Mouse (Mus musculus): ENCODE measurements around the gene Uck1.
A peak's percentile ranks its signal among the peaks of the same experiment; 100 is the strongest.

Uck1 gene

DNA sequence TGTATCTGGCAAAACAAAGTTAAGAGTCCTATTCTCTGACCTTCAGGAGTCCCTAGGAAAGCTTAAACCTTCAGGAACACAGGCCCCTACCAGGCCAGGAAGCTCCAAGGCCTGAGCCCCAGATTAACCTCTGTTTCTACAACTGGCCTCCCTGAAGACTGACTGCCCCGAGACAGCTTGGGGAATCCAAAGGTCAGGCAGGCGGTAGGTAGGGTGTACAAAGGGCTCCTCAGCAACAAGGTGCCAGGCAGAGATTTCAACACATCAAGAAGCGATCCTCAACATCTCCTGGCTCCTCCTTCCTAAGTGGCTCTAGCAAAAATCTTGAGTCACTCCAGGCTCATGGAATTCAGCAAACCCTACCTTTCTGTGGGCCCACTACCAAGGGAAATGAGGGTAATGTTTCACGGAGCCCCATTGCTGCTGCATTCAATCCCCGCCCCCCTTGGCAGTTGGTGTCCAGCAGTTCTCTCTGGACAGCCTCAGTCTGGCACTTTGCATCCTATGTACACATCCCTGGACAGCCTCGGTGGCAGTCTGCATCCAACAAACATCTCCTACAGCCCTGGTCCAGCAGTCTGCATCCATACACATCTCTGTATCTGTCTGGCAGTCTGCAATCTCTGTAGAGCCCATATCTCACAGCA, 949 bp downstream of the Uck1 start:
- DNase-seq = no peak

DNA sequence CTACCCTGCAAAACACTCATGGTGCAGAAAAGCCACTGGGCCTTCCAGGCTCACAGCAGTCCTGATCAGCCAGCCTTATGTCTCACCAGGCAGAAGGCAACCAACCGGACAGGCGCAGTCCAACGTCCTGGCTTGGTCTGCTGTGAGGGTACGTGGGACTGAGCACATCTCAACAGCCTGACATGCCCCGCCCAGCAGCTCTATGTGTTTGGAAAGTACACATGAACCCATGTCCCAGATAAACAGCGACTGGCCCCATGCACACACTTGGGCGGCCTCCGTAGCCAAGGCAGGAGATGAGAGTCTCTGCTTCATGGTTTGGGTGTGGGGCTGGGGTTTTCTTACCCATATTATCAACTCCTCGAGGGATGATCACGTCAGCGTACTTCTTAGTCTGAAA, 3.7 kb downstream of the Uck1 start:
- DNase-seq = no peak

DNA sequence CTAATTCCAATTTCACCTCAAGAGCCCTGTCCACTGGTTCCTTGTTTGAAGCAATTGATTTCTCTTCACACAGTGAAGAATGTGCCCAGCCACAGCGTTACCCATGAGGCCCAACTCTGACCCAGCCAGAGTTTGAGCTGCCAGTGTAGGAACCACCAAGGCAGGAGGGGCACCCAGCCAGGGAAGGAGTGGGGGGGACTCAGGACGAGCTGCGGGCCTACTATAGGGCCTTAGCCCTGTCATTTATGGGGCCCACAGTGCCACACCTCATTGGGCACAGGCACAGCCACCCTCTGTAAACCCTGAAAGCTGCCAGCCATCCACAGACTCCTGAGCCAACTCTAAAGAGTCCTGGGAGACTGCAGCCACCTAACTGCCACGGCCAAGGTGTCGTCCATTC, 5.4 kb downstream of the Uck1 start:
- DNase-seq = no peak

- DNase-seq = no peak
Observed at GRCm38 (mm10) chr2:32253352-32253751, 6.6 kb downstream of the Uck1 start.

GRCm38 (mm10) chr2:32252658-32253057, 7.3 kb downstream of the Uck1 start:
- DNase-seq = no peak

- no peak for DNase-seq
Observed at GRCm38 (mm10) chr2:32251791-32252527, 8.0 kb downstream of the Uck1 start.

- no peak for DNase-seq
Observed at GRCm38 (mm10) chr2:32248377-32249361, 11.3 kb downstream of the Uck1 start.

DNA sequence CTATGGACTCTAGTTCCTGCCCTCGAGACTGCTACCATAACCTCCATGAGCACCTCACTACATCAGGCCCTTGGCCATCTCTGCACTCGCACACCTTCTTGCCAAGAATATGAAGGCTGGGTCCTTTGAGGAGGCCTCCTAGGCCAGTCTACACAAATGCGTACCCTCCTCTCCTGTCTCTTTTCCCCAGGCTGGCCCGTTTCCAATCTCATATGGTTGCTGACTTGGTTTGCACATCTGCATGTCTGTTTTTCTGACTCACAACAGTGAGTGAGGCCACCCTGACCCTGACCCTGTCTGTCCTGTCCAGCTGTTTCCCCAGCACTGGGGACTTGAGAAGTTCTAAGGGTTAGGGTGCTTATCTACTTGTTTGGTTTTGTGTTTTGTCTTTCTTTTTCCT, 13.2 kb downstream of the Uck1 start:
- DNase-seq = no peak

DNA sequence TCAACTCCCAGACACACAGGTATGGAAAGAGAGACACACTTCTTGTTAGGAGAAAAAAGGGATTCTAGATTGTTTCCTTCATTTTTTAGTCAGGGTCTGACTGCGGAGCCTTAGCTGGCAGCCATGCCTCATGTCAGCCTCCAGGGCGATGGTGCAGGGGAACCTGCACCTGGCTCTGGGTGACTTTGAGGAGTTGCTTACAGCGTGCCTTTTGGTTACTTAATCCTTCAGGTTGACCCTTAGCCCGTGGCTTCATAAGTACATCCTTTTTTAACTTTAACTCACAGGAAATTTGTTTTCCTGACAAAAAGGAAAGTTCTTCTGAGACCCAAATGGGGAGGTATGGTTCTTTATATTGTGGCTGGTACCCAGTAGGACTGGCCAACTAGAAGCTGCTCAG, 17.0 kb downstream of the Uck1 start:
- no peak for DNase-seq

GRCm38 (mm10) chr2:32240591-32240990, 19.4 kb downstream of the Uck1 start:
- no peak for DNase-seq

DNA sequence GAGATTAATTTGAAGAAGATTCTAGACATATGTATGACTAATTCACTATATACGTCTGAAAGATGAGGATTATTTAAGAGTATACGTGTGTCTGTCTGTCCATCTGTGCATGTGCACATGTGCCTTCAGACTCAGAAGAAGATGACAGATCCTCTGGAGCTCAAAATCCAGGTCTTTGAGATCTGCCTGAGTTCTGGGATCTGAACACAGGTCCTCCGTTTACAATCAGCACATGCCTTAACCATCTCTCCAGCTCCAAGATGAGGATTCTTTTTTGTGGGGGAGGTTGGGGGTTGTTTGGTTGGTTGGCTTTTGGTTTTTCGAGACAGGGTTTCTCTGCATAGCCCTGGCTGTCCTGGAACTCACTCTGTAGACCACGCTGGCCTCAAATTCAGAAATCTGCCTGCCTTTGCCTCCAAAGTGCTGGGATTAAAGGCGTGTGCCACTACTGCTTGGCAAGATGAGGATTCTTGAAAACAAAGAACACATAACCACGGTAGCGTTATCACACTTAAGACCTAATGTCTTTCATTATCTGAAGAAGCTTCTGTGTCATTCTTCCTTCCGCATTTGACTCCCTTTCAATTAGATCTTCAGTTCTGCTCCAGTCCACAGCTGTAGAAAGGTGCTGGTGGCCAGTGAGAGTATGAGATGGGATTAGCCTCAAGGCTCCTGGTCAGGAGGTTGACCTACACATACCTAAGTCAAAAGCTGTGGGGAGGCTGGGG, 21.1 kb downstream of the Uck1 start:
- DNase-seq = no peak

DNA sequence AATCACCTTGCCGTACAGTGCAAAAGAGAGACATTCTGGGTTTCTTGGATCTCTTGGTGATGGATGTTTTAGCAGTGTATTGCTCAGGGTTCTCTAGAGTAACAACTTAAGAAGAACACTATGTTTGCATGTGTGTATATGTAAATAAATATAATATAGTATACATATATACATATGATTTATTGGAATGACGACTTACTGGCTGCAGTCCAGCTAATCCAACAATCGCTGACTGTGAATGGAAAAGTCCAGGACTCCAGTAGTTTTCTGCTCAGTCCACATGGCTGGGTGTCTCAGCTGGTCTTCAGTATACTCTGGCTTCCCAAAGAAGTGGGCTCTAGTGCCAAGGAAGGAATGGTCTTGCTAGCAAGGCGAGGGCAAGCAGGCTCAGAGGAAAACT, 22.4 kb downstream of the Uck1 start:
- no peak for DNase-seq

DNA sequence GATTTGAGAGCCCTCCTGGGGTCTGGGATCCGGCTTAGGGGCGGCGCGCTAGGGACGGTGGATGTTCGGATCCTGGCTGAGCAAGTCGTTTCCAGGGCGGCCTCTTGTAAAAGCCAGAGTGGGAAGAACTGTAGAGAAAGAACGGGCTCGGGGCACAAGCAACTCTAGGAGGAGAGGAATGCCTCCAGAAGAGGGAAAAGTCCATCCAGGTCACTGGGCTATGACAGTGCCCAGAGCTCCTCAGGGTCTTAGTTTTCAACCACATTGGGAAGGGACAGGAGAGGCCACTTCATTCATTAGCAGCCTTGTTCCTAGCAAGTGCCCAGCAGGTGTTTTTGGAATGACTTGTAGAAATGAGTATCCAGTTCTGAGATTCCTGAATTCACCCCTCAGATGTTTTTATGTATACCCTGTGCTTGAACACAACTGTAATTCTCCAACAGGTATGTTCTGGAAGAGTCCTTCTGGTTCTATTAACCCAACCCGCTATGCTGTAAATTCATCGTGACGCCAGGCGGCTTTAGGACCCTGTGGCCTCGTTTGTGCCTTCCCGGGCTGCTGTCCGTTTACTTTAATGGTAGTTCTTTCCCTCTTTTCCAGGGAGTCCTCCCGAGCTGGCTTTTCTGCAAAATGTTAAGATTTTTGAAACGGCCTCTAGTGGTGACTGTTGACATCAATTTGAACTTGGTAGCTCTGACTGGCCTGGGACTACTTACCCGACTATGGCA, 23.0 kb downstream of the Uck1 start:
- peak; percentile 41 for DNase-seq

DNA sequence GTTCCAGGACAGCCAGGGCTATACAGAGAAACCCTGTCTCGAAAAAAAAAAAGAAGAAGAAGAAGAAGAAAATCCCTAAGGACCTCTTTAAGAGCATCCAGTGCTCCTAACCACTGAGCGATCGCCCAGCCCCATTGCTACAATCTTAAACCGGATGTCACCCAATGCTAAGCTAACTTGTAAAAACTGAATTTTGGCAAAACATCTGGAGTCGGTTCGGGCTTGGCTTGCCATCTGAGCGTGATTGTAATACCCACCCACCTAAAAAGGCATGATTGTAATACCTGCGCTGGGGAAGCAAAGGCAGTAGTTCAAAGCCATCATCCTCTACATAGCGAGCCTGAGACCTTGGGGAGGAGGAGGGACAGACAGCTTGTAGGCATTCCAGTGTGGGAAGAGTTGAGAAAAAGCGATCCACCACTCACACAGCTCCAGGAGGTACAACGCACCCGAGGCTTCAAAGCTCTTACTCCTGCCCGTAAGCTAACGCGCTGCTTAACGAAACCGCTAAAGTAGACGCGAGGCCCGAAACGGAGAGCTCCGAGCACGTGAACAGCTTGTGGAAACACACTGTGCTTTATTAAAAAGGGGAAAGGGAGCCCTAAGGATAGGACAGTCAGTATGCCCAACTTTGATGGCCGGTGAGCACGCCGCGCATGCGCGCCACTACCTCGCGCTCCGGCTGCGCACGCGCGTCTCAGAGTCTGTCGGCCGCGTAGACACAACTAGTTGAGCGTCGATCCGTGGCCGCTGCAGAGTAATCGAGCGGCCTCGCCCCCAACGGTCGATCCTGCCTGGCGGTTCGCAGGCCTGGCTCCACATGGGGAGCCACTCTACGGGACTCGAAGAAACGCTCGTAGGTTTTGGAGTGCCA, 23.8 kb downstream of the Uck1 start, which contains the start of gene Pomt1:
Gene Pomt1 (plus strand): TSS at position 705 of the 874 bp plus-strand sequence.
- DNase-seq = peak; percentile 89

DNA sequence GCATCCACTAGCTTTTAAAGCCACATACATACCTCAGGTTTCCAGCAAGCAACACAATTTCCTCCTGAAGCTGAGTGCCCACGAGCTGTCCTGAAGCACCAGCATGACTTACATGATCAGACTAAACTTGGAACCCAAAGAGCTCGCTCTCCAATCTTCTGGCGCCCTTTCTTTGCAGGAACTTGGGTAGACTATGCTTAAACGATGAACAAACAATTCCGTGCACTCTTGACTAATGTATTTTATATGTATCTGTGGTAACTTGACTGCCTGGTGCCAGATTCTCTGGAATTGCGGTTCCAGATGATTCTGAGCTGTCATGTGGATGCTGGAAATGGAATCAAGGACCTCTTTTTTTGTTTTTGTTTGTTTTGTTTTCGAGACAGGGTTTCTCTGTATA, 24.5 kb downstream of the Uck1 start:
- DNase-seq = no peak

DNA sequence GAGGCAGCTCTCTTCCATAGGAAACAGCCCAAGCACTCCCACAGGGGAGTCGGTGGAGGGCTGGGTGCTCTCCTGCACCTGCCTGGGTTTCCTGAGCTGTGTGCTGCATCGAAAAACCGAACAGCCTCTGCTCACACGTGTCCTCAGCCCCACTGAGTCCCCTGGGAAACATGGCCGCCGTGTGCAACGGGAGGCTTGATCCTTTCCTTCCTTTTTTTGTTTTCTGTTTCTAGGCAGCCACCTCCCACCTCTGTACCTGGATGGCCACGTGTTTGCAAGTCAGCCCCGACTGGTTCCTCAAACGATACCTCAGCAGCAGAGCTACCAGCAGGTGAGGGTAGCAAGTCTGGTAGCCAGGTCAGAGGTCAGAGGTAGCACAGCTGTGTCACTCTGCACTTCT, 37.9 kb downstream of the Uck1 start:
- no peak for DNase-seq

GRCm38 (mm10) chr2:32221577-32221976, 38.4 kb downstream of the Uck1 start:
- no peak for DNase-seq

GRCm38 (mm10) chr2:32220969-32221368, 39.0 kb downstream of the Uck1 start:
- DNase-seq = no peak

DNA sequence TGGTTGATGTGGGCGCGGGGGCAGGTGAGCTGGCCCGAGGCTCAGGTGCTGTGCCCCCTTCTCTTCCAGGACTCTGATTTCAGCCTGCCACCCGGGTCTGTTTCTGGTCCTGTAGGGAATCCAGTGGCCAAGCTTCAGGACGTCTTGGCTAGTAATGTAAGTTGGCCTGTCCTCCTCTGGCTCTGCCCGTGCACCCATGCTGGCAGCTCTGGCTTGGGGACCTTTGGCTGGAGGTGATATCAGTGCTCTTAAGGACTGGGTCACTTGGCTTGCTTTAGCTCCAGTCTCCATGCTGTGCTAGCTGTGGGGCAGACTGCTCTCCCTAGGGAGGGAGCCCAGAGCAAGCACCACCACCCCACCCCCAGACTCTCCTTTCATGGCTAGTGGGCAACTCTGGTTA, 39.9 kb downstream of the Uck1 start:
- no peak for DNase-seq

GRCm38 (mm10) chr2:32219501-32219900, 40.5 kb downstream of the Uck1 start:
- no peak for DNase-seq

All from thymus, postnatal 25 days (tissue).